In the genomic region with DNA sequence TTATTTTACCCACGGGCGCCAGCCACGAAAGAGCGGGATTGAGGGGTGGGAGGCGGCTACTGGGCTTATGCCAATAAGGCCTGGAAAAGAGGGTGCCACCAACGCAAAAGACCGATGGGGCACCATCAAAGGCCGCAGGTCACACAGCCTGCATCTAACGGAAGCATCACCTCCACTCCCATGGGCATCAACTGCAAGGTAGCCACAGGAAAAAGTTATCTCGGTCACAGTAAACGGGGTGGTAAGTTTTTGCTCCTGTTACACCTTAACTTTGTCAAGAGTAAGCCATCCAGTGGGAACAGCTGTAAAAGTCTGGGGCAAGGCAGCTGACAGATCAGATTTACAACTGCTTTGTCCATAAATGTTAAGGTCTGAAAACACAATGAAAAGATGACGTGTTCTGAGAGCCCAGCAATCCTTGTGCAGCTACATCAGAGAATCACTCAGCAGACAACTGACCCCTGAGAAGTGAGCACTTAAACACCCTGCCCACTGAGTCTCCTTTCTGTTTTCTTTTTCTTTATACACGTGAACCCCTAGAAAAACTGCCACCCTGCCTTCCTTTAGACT, we compare ENCODE assay signal across 9 mouse cellular contexts. TPM values are rescaled to one million over a fixed set of nuclear protein-coding genes. Genes with fewer than 3 reads are reported as not detected.
DNase-seq lines count a peak whose midpoint lies in the region; ATAC-seq and TF ChIP-seq lines count a peak whose summit lies in the region.
"Had no signal": no experiment of that assay in that cellular context is flagged by ENCODE, and none has a peak within 500 bp of the region (broad histone marks: within the 10 kb centered on the region; RNA-seq: fewer than 3 reads in every experiment).

No protein-coding gene starts in this region.

- TF ChIP-seq POLR2A in myocyte (IDR thresholded peaks at IDR 0.05; ENCODE audit: insufficient read length, low read depth), result no peak

- no peak for DNase-seq in heart, adult 9 months (ENCODE audit: low spot score in 2 of 2)
- DNase-seq in R1 (ENCODE audit: low read depth, low spot score), result peak; percentile 48
- DNase-seq in intestine, embryonic 14.5 days (ENCODE audit: low spot score), result no peak
- DNase-seq in urinary bladder, postnatal 10 days (ENCODE audit: low spot score), result no peak
- no peak for DNase-seq in thymus, postnatal 36 days
- no peak for DNase-seq in left cerebral cortex, adult 18-20 months (ENCODE audit: low spot score in 2 of 2)

- H3K36me3 ChIP-seq in heart, embryonic 11.5 days (ENCODE audit: control insufficient read depth, insufficient read depth, low read length), result no peaks in the 10 kb centered on the region
- H3K36me3 ChIP-seq in intestine, embryonic 14.5 days (ENCODE audit: control insufficient read depth, insufficient read depth, low read length), result no peaks in the 10 kb centered on the region
- no peaks in the 10 kb centered on the region for H3K36me3 ChIP-seq in myocyte (ENCODE audit: control insufficient read depth, insufficient read depth)

- H3K4me3 ChIP-seq in heart, embryonic 11.5 days (ENCODE audit: low read depth, low read length), result peak overlapping the region; percentile 19; the same call in 1 of the 2 replicates
- peak overlapping the region; percentile 27; the same call in 1 of the 2 replicates for H3K4me3 ChIP-seq in intestine, embryonic 14.5 days (ENCODE audit: low read depth, low read length)
- peak overlapping the region; percentile 13 for H3K4me3 ChIP-seq in myocyte

- 5% methylated on average over 13 of the region's 13 CpGs for WGBS in heart, embryonic 11.5 days (ENCODE audit: insufficient replicate concordance)
- WGBS in intestine, embryonic 14.5 days, result 22% methylated on average over 13 of the region's 13 CpGs

- H3K4me1 ChIP-seq in heart, embryonic 11.5 days (ENCODE audit: control insufficient read depth, insufficient read depth, low read length), result peaks cover 4% of the 10 kb centered on the region; the same call in 1 of the 2 replicates
- H3K4me1 ChIP-seq in intestine, embryonic 14.5 days (replicated peaks; ENCODE audit: control insufficient read depth, insufficient read depth, low read length), result peaks cover 22% of the 10 kb centered on the region

- H3K79me2 ChIP-seq in myocyte (ENCODE audit: control insufficient read depth, insufficient read depth), result peaks cover 10% of the 10 kb centered on the region

- no peak for ATAC-seq in heart, embryonic 11.5 days (replicated peaks; ENCODE audit: insufficient number of reproducible peaks, low FRiP score, low TSS enrichment)
- no peak for ATAC-seq in intestine, embryonic 14.5 days (replicated peaks; ENCODE audit: low FRiP score, low TSS enrichment, low read depth)

- H3K9ac ChIP-seq in heart, embryonic 11.5 days (ENCODE audit: low read depth, low read length), result no peak overlapping the region
- H3K9ac ChIP-seq in intestine, embryonic 14.5 days (ENCODE audit: low read length), result peak overlapping the region; percentile 46

- H3K27me3 ChIP-seq in heart, embryonic 11.5 days (ENCODE audit: control insufficient read depth, insufficient read depth, low read length), result peaks cover 61% of the 10 kb centered on the region
- H3K27me3 ChIP-seq in intestine, embryonic 14.5 days (replicated peaks; ENCODE audit: control insufficient read depth, insufficient read depth, low read length), result peaks cover 20% of the 10 kb centered on the region
- no peaks in the 10 kb centered on the region for H3K27me3 ChIP-seq in myocyte (ENCODE audit: control insufficient read depth, insufficient read depth, insufficient read length)
- H3K27me3 ChIP-seq: CH12.LX had no signal

- H3K27ac ChIP-seq in heart, embryonic 11.5 days (ENCODE audit: low read depth, low read length), result no peak overlapping the region
- peak overlapping the region; percentile 40; the same call in 1 of the 2 replicates for H3K27ac ChIP-seq in intestine, embryonic 14.5 days (ENCODE audit: low read depth)

- no peaks in the 10 kb centered on the region for H3K9me3 ChIP-seq in heart, embryonic 11.5 days (replicated peaks; ENCODE audit: control insufficient read depth, low read length)
- no peaks in the 10 kb centered on the region for H3K9me3 ChIP-seq in intestine, embryonic 14.5 days (ENCODE audit: control insufficient read depth, low read length)

- H3ac ChIP-seq in myocyte (ENCODE audit: control insufficient read depth, insufficient read length), result no peak overlapping the region

- H3K4me2 ChIP-seq in heart, embryonic 11.5 days, result peak overlapping the region; percentile 54
- H3K4me2 ChIP-seq in intestine, embryonic 14.5 days (ENCODE audit: low read length), result peak overlapping the region; percentile 59
- peak overlapping the region; percentile 66 for H3K4me2 ChIP-seq in myocyte (ENCODE audit: low read depth)

TF ChIP-seq in myocyte, 11 proteins besides CTCF, POLR2A, EP300 and RAD21:
- TF ChIP-seq MYOD1 (IDR thresholded peaks at IDR 0.05; ENCODE audit: control insufficient read depth in 1 of 3, insufficient read length in 2 of 3, low read depth in 2 of 3) (peak in 1 of 3 experiments; percentile 32), TCF3 (IDR thresholded peaks at IDR 0.05; ENCODE audit: insufficient read length, low read depth) (no peak), CEBPB (IDR thresholded peaks at IDR 0.05; ENCODE audit: insufficient read depth, poor library complexity, severe bottlenecking) (no peak), MAX (IDR thresholded peaks at IDR 0.05; ENCODE audit: low read depth) (no peak), SRF (IDR thresholded peaks at IDR 0.05; ENCODE audit: control insufficient read depth, insufficient read length, low read depth) (no peak), TCF12 (IDR thresholded peaks at IDR 0.05; ENCODE audit: insufficient read depth, poor library complexity, severe bottlenecking) (no peak), MYOG (IDR thresholded peaks at IDR 0.05; ENCODE audit: control insufficient read depth in 1 of 3, insufficient read depth in 1 of 3, insufficient read length in 2 of 3, low read depth in 2 of 3) (peak in 1 of 3 experiments; percentile 14), REST (IDR thresholded peaks at IDR 0.05; ENCODE audit: insufficient read depth, insufficient read length) (no peak), E2F4 (IDR thresholded peaks at IDR 0.05; ENCODE audit: insufficient read depth) (no peak), USF1 (IDR thresholded peaks at IDR 0.05; ENCODE audit: low read depth) (no peak)

RNA-seq across cellular contexts. Expression of a gene that starts 5.6 kb away (rescaled TPM):
- polyA plus RNA-seq in heart, embryonic 11.5 days (2014; fragmentation: Nextera tagmentation; extraction: Ambion mirVana), result 16.1 and 16.9 TPM in 2 replicates
- polyA plus RNA-seq in intestine, embryonic 14.5 days (2014; fragmentation: Nextera tagmentation; extraction: Ambion mirVana), result 36.9 and 43.9 TPM in 2 replicates
- polyA plus RNA-seq in myocyte (2012; fragmentation: generic; extraction: Trizol), result 25.6 TPM
- 10 to 100 TPM; 15.9 to 16.5 TPM for total RNA-seq in left cerebral cortex, adult 18-20 months (2021)
